Mouse (Mus musculus): Measurements from ENCODE around the gene Fbn1. TPM values are rescaled to one million over a fixed set of nuclear protein-coding genes. Genes with fewer than 3 reads are reported as not detected.
"Not testable (repeated sequence)": the region's sequence is repeated elsewhere in the genome, so short reads cannot be mapped to it uniquely, and the experiment has no call there.

Gene Fbn1
- polyA plus RNA-seq, 1 experiment: 3.5 TPM

DNA sequence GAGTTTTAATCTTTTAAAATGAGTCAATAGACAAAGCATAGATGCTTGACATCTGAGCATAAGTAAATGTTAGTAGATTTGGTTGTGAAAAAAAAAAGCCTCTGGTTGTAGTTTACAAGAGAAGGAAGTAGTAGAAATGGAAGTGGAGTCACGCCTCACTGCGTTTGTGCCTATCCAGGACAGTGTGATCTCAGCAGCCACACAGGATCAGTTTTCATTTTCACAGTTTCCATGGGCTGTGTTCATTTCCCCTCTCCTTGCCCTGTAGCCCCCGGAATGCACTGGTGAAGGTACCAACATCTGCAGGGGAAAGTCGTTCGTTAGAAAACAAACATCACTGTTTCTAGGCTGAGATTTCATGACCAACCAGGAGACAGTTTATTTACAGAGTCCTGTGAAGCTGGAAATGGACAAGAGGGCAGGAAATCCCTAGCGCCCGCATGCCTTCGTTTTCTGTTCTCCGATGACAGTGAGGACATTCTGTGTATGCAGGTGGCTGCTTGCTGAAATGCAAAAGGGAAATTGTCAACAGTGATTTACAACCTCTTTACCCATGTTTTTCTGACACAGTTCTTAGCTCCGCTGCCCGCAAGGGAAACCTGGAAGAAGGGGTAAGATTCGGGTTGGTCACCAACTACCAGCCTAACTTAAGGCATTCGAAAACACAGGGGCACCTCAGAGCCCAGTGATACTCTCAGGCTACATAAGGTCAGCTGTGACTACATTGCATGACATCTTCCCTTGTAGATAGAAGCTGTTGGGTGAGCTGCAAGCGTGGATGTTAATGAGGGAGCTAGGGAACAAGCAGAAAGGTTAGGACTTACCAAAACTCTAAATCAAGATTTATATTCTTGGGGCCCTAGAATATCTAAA is 225.2 kb downstream of the Fbn1 start:
- TF ChIP-seq POLR2A (IDR thresholded peaks at IDR 0.05; ENCODE audit: borderline replicate concordance, control insufficient read depth, low read depth, low read length) (no peak), CTCF (IDR thresholded peaks at IDR 0.05; ENCODE audit: control insufficient read depth, insufficient read depth, low read length) (no peak)
- Histone ChIP-seq H3K4me1 (ENCODE audit: control insufficient read depth, insufficient read depth, low read length) (no peaks in the 10 kb centered on the region), H3K27ac (ENCODE audit: control insufficient read depth, insufficient read depth, low read depth, low read length, poor library complexity) (no peak overlapping the region), H3K4me3 (replicated peaks; ENCODE audit: control insufficient read depth, low read depth, low read length) (peak overlapping the region; percentile 2)
- WGBS: 6% methylated on average over 14 of the region's 14 CpGs

DNA sequence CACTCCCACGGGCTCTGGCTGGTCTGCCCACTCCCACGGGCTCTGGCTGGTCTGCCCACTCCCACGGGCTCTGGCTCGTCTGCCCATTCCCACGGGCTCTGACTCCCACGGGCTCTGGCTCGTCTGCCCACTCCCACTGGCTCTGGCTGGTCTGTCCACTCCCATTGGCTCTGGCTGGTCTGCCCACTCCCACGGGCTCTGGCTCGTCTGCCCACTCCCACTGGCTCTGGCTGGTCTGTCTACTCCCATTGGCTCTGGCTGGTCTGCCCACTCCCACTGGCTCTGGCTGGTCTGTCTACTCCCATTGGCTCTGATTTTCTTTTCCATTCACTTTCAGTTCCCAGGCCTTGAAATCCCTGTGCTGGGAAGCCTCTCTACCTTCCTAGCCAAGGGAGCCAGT is 227.8 kb downstream of the Fbn1 start:
- not testable (repeated sequence) for H3K27ac ChIP-seq (ENCODE audit: control insufficient read depth, insufficient read depth, low read depth, low read length, poor library complexity); H3K4me1 ChIP-seq (ENCODE audit: control insufficient read depth, insufficient read depth, low read length); H3K4me3 ChIP-seq (replicated peaks; ENCODE audit: control insufficient read depth, low read depth, low read length)
- WGBS: 86% methylated on average over 9 of the region's 9 CpGs

DNA sequence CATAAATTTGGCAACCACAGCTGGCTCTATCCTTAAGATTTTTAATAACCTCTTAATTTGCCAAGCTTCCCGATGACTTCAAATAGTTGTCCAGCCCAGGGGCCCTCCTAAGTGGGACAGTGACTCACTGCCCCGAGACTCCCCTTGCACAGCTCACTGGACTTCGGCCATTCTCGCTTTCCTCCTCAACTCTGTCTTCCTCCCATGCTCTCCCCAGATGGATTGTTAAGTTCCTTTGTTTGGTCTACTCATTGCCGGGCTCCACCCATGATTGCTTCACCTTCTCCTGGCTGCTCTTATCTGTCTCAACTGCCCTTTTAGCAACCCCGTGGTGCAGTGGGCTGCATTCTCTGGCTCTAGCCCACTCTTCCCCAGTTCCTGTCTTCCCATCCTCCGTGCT is 229.3 kb downstream of the Fbn1 start:
- Histone ChIP-seq H3K4me1 (ENCODE audit: control insufficient read depth, insufficient read depth, low read length) (no peaks in the 10 kb centered on the region), H3K27ac (ENCODE audit: control insufficient read depth, insufficient read depth, low read depth, low read length, poor library complexity) (no peak overlapping the region), H3K4me3 (replicated peaks; ENCODE audit: control insufficient read depth, low read depth, low read length) (no peak overlapping the region)
- no peak for TF ChIP-seq CTCF (IDR thresholded peaks at IDR 0.05; ENCODE audit: control insufficient read depth, insufficient read depth, low read length)
- no peak for TF ChIP-seq POLR2A (IDR thresholded peaks at IDR 0.05; ENCODE audit: borderline replicate concordance, control insufficient read depth, low read depth, low read length)
- 39% methylated on average over 7 of the region's 7 CpGs for WGBS

DNA sequence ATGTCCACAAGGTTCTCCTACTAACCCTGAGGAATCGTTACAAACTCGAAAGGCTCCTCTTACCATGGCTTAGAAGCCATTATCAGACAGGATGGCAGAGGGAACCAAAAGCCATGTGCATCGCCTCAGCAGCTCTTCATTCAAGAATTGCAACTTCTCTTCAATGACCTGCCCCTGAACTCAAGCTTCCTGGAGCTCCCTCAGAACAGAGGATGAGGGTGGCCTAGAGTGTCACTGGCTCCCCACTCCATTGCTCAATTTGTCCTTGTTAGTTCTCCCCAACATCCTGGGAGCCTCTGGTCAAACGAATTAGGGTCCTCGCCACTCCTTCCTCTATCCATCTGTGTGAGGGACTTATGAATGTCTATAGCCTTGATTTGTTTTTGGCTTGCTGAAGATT is 231.1 kb downstream of the Fbn1 start:
- H3K4me3 ChIP-seq (replicated peaks; ENCODE audit: control insufficient read depth, low read depth, low read length): no peak overlapping the region
- no peak overlapping the region for H3K27ac ChIP-seq (ENCODE audit: control insufficient read depth, insufficient read depth, low read depth, low read length, poor library complexity)
- H3K4me1 ChIP-seq (ENCODE audit: control insufficient read depth, insufficient read depth, low read length): no peaks in the 10 kb centered on the region
- 66% methylated on average over 5 of the region's 5 CpGs for WGBS
- no peak for TF ChIP-seq POLR2A (IDR thresholded peaks at IDR 0.05; ENCODE audit: borderline replicate concordance, control insufficient read depth, low read depth, low read length)
- TF ChIP-seq CTCF (IDR thresholded peaks at IDR 0.05; ENCODE audit: control insufficient read depth, insufficient read depth, low read length): no peak

DNA sequence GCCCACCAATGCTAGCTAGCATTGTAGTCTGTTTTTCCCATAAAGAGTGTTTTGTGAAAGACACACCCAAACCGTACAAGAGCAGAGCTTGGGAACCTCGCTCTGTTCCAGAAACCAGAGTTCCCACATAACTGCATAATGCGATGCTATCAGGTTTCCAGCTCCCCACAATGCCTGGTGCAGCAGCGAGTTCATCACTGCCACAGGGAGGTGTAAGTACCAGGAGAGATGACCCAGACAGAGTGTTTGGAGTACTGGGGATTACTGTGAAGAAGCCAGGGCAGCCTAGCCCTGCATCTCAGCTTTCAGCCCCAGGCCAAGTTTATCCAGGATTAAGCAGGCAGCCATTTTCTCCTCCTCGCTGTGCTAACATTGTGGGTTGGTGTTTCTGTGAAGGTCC is 232.2 kb downstream of the Fbn1 start:
- TF ChIP-seq POLR2A (IDR thresholded peaks at IDR 0.05; ENCODE audit: borderline replicate concordance, control insufficient read depth, low read depth, low read length): no peak
- no peak for TF ChIP-seq CTCF (IDR thresholded peaks at IDR 0.05; ENCODE audit: control insufficient read depth, insufficient read depth, low read length)
- Histone ChIP-seq H3K4me3 (replicated peaks; ENCODE audit: control insufficient read depth, low read depth, low read length) (no peak overlapping the region), H3K4me1 (ENCODE audit: control insufficient read depth, insufficient read depth, low read length) (no peaks in the 10 kb centered on the region), H3K27ac (ENCODE audit: control insufficient read depth, insufficient read depth, low read depth, low read length, poor library complexity) (no peak overlapping the region)
- WGBS: 84% methylated on average over 5 of the region's 5 CpGs

DNA sequence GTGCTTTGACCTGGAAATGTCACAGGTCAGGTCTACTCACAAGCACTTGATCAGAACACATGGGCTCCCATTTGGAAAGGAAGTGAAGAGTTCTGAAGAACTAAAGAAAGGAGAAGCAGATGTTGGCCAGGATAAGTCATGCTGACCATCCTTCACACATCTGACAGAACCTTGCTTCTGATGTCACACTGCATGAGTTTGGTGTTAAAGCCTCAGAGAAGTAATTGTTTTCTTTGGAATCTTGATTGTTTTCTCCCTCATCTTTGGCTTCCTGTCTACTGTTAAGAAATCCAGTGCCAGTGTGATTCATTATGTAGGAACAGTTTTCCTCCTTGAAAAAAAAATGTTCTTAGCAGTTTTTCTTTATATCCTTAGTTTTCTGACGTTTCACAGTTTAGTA is 238.9 kb downstream of the Fbn1 start:
- no peak for TF ChIP-seq CTCF (IDR thresholded peaks at IDR 0.05; ENCODE audit: control insufficient read depth, insufficient read depth, low read length)
- TF ChIP-seq POLR2A (IDR thresholded peaks at IDR 0.05; ENCODE audit: borderline replicate concordance, control insufficient read depth, low read depth, low read length): no peak
- Histone ChIP-seq H3K27ac (ENCODE audit: control insufficient read depth, insufficient read depth, low read depth, low read length, poor library complexity) (no peak overlapping the region), H3K4me3 (replicated peaks; ENCODE audit: control insufficient read depth, low read depth, low read length) (no peak overlapping the region), H3K4me1 (ENCODE audit: control insufficient read depth, insufficient read depth, low read length) (no peaks in the 10 kb centered on the region)
- WGBS: 75% methylated on average over 1 of the region's 1 CpGs

DNA sequence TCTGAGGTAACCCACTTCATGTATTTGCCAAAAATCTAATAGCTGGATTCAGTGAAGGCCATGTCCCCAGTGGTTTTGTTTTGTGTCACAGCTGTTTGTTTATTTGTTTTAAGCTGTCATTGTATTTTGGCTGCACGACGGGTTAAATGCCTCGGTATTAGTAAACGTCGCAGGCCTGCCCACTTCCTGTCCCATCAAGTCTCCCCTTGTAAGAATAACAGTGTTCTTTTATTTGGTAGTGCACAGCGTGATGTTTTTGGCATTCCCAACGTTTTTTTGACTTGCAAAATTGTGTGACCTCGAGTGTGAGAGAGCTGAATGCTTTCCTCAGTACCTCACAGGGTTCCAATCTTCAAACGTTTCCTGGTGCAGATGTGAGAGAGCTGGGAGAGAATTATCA is 244.0 kb downstream of the Fbn1 start:
- no peak overlapping the region for H3K4me3 ChIP-seq (replicated peaks; ENCODE audit: control insufficient read depth, low read depth, low read length)
- 55% methylated on average over 9 of the region's 9 CpGs for WGBS
- TF ChIP-seq CTCF (IDR thresholded peaks at IDR 0.05; ENCODE audit: control insufficient read depth, insufficient read depth, low read length): no peak
- no peak for TF ChIP-seq POLR2A (IDR thresholded peaks at IDR 0.05; ENCODE audit: borderline replicate concordance, control insufficient read depth, low read depth, low read length)

DNA sequence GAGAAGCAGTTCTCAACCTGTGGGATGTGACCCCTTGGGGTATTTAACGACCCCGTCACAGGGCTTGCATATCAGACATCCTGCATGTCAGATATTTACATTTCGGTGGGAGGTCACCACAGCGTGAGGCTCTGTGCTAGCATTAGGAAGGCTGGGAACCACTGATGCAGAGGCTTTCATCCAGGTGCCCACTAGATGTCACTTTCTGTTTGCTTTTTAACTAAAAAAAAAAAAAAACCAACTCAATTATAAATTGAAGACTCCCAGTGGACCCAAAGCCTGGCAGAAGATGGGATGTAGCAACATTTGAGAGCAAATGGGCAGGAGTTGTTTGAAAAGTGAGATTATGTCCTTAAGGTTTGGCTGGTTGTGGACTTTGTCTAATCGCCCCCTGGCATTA is 244.7 kb downstream of the Fbn1 start:
- Histone ChIP-seq H3K4me3 (replicated peaks; ENCODE audit: control insufficient read depth, low read depth, low read length) (no peak overlapping the region), H3K4me1 (ENCODE audit: control insufficient read depth, insufficient read depth, low read length) (no peaks in the 10 kb centered on the region), H3K27ac (ENCODE audit: control insufficient read depth, insufficient read depth, low read depth, low read length, poor library complexity) (no peak overlapping the region)
- TF ChIP-seq CTCF (IDR thresholded peaks at IDR 0.05; ENCODE audit: control insufficient read depth, insufficient read depth, low read length) (no peak), POLR2A (IDR thresholded peaks at IDR 0.05; ENCODE audit: borderline replicate concordance, control insufficient read depth, low read depth, low read length) (no peak)
- 32% methylated on average over 5 of the region's 5 CpGs for WGBS

More for the DNA sequence above, 244.0 kb downstream of the Fbn1 start:
- no peaks in the 10 kb centered on the region for H3K4me1 ChIP-seq (ENCODE audit: control insufficient read depth, insufficient read depth, low read length)
- H3K27ac ChIP-seq (ENCODE audit: control insufficient read depth, insufficient read depth, low read depth, low read length, poor library complexity): no peak overlapping the region

DNA sequence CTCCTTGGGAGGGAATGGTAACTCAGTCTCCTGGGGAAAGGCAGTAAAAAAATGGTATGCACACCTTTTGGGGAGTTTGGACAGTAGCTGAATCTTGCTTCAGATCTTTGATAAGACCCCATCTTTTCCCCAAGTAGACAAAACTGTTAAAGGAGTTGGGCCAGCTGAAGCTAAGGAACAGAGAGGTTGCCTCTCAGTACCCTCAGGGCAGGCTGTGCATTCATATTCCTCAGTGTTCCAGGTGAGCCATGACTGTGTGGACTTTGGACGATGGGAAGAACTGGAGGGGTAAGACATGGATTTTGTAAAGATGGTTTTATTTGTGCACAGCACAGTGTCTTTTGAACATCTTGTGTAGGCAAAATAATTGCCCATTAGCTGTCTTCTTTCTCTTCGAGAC is 247.5 kb downstream of the Fbn1 start:
- no peaks in the 10 kb centered on the region for H3K4me1 ChIP-seq (ENCODE audit: control insufficient read depth, insufficient read depth, low read length)
- no peak overlapping the region for H3K4me3 ChIP-seq (replicated peaks; ENCODE audit: control insufficient read depth, low read depth, low read length)
- H3K27ac ChIP-seq (ENCODE audit: control insufficient read depth, insufficient read depth, low read depth, low read length, poor library complexity): no peak overlapping the region
- WGBS: 76% methylated on average over 2 of the region's 2 CpGs
- no peak for TF ChIP-seq POLR2A (IDR thresholded peaks at IDR 0.05; ENCODE audit: borderline replicate concordance, control insufficient read depth, low read depth, low read length)
- no peak for TF ChIP-seq CTCF (IDR thresholded peaks at IDR 0.05; ENCODE audit: control insufficient read depth, insufficient read depth, low read length)
